Mouse (Mus musculus) kidney, adult 2 months (tissue): ENCODE measurements around the gene Rap1gap2. TPM values are rescaled to one million over a fixed set of nuclear protein-coding genes. Genes with fewer than 3 reads are reported as not detected.

Experiments
- DNase-seq: peaks from one replicate; pipeline ENCODE4 v3.0.0; 2021
- H3K27ac ChIP-seq: fragments of 200-500 bp; 2 replicates; pipeline ENCODE4 v1.5.1; 2012; ENCODE audit warnings: low read depth, low read length, control low read depth, inconsistent platforms; ENCODE audit not compliant: insufficient read depth
- H3K27me3 ChIP-seq: fragments of 200-500 bp; replicated peaks from 2 replicates; pipeline ENCODE4 v1.6.1; 2012; ENCODE audit warnings: mild to moderate bottlenecking, moderate library complexity, low read length, inconsistent platforms; ENCODE audit not compliant: control insufficient read depth, insufficient read depth
- H3K36me3 ChIP-seq: fragments of 200-500 bp; 2 replicates; pipeline ENCODE4 v1.6.1; 2012; ENCODE audit warnings: mild to moderate bottlenecking, moderate library complexity, low read length, inconsistent platforms; ENCODE audit not compliant: control insufficient read depth, insufficient read depth
- H3K4me1 ChIP-seq: fragments of 200-500 bp; 2 replicates; pipeline ENCODE4 v1.6.1; 2011; ENCODE audit warnings: low read length; ENCODE audit not compliant: control insufficient read depth, insufficient read depth
- H3K4me3 ChIP-seq: fragments of 200-500 bp; 2 replicates; pipeline ENCODE4 v1.5.1; 2011; ENCODE audit warnings: mild to moderate bottlenecking, low read depth, low read length, control low read depth; ENCODE audit not compliant: insufficient read depth
- CTCF ChIP-seq: fragments of 200-500 bp; conservative IDR thresholded peaks from 2 replicates; pipeline ENCODE4 v1.5.1; 2011; ENCODE audit warnings: low read depth, mild to moderate bottlenecking, control low read depth, low read length, moderate library complexity, mixed read lengths; ENCODE audit not compliant: insufficient read depth, insufficient read length
- POLR2A ChIP-seq: fragments of 200-500 bp; IDR thresholded peaks from one replicate; pipeline ENCODE4 v1.6.1; 2011; ENCODE audit warnings: low read depth, low read length, control low read depth
- WGBS: fragments of 180-500 bp; shearing (Covaris S2); methylation state at CpG from one replicate; pipeline ENCODE4 v1.1.7; 2018; 5-methylcytosine and 5-hydroxymethylcytosine counted together
- polyA plus RNA-seq: library from polyadenylated mRNA; depleted of rRNA; stranded (reverse); fragments of >200 nt; gene quantifications from 2 replicates; pipeline ENCODE4 v1.2.3, GENCODE M21; 2012

The Rap1gap2 gene
- polyA plus RNA-seq, 1 experiment = 24.9 TPM

- Histone ChIP-seq H3K36me3 (no peaks in the 10 kb centered on the region), H3K27me3 (no peaks in the 10 kb centered on the region; the same call in 1 of the 2 replicates), H3K4me1 (peaks cover 5% of the 10 kb centered on the region; the same call in 1 of the 2 replicates), H3K27ac (no peak overlapping the region; the same call in 1 of the 2 replicates), H3K4me3 (no peak overlapping the region)
- TF ChIP-seq CTCF (no peak), POLR2A (no peak)
- WGBS = 19% methylated on average over 14 of the region's 14 CpGs
- DNase-seq = peak; percentile 66
Measured at GRCm38 (mm10) chr11:74536140-74536842, 74.4 kb downstream of the Rap1gap2 start.

- Histone ChIP-seq H3K4me3 (no peak overlapping the region), H3K4me1 (peaks cover 5% of the 10 kb centered on the region; the same call in 1 of the 2 replicates), H3K27me3 (no peaks in the 10 kb centered on the region; the same call in 1 of the 2 replicates), H3K27ac (no peak overlapping the region), H3K36me3 (no peaks in the 10 kb centered on the region)
- DNase-seq = peak; percentile 14
- 76% methylated on average over 7 of the region's 7 CpGs for WGBS
- TF ChIP-seq CTCF (no peak), POLR2A (no peak)
Measured at GRCm38 (mm10) chr11:74534380-74534779, 76.3 kb downstream of the Rap1gap2 start.

- no peak overlapping the region for H3K27ac ChIP-seq
- no peak overlapping the region for H3K4me3 ChIP-seq
- WGBS = 89% methylated on average over 2 of the region's 2 CpGs
- DNase-seq = no peak
- no peaks in the 10 kb centered on the region for H3K27me3 ChIP-seq
- peaks cover 5% of the 10 kb centered on the region; the same call in 1 of the 2 replicates for H3K4me1 ChIP-seq
- no peak for TF ChIP-seq CTCF
- TF ChIP-seq POLR2A = no peak
- H3K36me3 ChIP-seq = no peaks in the 10 kb centered on the region
Measured at GRCm38 (mm10) chr11:74533050-74533449, 77.7 kb downstream of the Rap1gap2 start.

GRCm38 (mm10) chr11:74532401-74532800, 78.3 kb downstream of the Rap1gap2 start:
- no peak for TF ChIP-seq CTCF
- no peak for DNase-seq
- 75% methylated on average over 4 of the region's 4 CpGs for WGBS

GRCm38 (mm10) chr11:74531725-74532124, 79.0 kb downstream of the Rap1gap2 start:
- no peak overlapping the region for H3K4me3 ChIP-seq
- WGBS = 64% methylated on average over 3 of the region's 3 CpGs
- no peaks in the 10 kb centered on the region for H3K36me3 ChIP-seq
- DNase-seq = no peak
- no peak overlapping the region for H3K27ac ChIP-seq
- H3K4me1 ChIP-seq = peaks cover 5% of the 10 kb centered on the region; the same call in 1 of the 2 replicates
- TF ChIP-seq POLR2A = no peak
- no peak for TF ChIP-seq CTCF
- H3K27me3 ChIP-seq = no peaks in the 10 kb centered on the region

More at GRCm38 (mm10) chr11:74532401-74532800, 78.3 kb downstream of the Rap1gap2 start:
- no peaks in the 10 kb centered on the region for H3K27me3 ChIP-seq
- H3K4me3 ChIP-seq = no peak overlapping the region
- H3K4me1 ChIP-seq = peaks cover 5% of the 10 kb centered on the region; the same call in 1 of the 2 replicates
- H3K36me3 ChIP-seq = no peaks in the 10 kb centered on the region
- no peak overlapping the region for H3K27ac ChIP-seq

- Histone ChIP-seq H3K27ac (no peak overlapping the region), H3K36me3 (no peaks in the 10 kb centered on the region), H3K4me3 (no peak overlapping the region), H3K4me1 (peaks cover 5% of the 10 kb centered on the region; the same call in 1 of the 2 replicates), H3K27me3 (no peaks in the 10 kb centered on the region)
- no peak for TF ChIP-seq POLR2A
- TF ChIP-seq CTCF = peak; percentile 49; the same call in 1 of the 2 replicates
- DNase-seq = peak; percentile 28
- WGBS = 76% methylated on average over 4 of the region's 4 CpGs
Measured at GRCm38 (mm10) chr11:74529803-74530202, 80.9 kb downstream of the Rap1gap2 start.

GRCm38 (mm10) chr11:74527555-74527954, 83.2 kb downstream of the Rap1gap2 start:
- Histone ChIP-seq H3K4me1 (peaks cover 5% of the 10 kb centered on the region; the same call in 1 of the 2 replicates), H3K36me3 (no peaks in the 10 kb centered on the region), H3K4me3 (no peak overlapping the region), H3K27ac (no peak overlapping the region), H3K27me3 (no peaks in the 10 kb centered on the region)
- no peak for DNase-seq
- TF ChIP-seq CTCF (no peak), POLR2A (no peak)
- WGBS = 62% methylated on average over 7 of the region's 7 CpGs
